Mouse (Mus musculus) kidney, postnatal 14 days (tissue): ENCODE results near the gene Cables2.
"Not testable (repeated sequence)": the region's sequence is repeated elsewhere in the genome, so short reads cannot be mapped to it uniquely, and the experiment has no call there.

ENCODE experiments used
- DNase-seq: peaks from one replicate; pipeline ENCODE4 v3.0.0; 2022; ENCODE audit warnings: mixed read lengths

Cables2 gene

GRCm38 (mm10) chr2:180276851-180277259, 3.6 kb upstream of the Cables2 start:
- DNase-seq = no peak

DNA sequence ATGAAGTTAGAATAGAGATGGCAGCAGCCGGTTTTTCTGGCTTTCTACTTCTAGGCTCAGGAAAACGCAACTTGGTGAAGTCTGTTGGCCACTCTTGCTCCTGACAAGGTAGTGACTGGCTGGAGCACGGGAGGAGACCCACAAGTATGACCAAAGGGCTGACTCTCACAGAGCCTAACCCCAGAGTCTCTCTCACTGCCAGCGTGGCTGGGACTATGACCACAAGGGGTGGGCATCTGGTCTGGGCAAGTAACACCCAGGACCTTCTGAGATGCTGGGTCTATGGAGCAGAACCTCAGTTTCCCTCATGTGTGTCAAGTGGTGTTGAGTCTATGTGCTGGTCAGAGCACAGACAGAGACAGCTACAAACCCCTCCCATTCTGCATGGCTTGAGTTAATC, 3.1 kb upstream of the Cables2 start:
- no peak for DNase-seq

GRCm38 (mm10) chr2:180275836-180276235, 2.5 kb upstream of the Cables2 start:
- peak; percentile 87 for DNase-seq

DNA sequence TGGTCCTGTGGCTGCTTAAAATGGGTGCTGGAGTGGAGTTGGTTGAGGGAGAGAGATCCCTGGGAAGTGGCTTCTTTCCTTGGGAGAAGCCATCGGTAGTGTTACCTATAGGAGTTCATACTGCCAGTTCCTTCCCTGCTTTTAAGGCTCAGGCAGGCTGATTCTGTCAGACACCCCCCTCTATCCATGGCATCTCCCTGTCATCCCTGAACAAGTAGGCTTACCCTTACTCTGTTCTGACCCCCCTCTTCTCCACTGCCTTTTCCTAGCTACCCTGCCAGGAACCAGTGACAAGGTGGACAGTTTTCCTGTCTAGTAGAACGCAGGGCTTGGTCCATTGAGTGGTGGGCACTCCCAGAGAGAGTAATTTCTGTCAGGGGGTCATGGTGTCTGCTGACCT, 1.2 kb upstream of the Cables2 start:
- DNase-seq = no peak

- no peak for DNase-seq
Measured at GRCm38 (mm10) chr2:180272884-180273321, 393 bp downstream of the Cables2 start.

GRCm38 (mm10) chr2:180271804-180272395, 1.4 kb downstream of the Cables2 start:
- no peak for DNase-seq

GRCm38 (mm10) chr2:180270537-180271255, 2.6 kb downstream of the Cables2 start:
- DNase-seq = no peak

DNA sequence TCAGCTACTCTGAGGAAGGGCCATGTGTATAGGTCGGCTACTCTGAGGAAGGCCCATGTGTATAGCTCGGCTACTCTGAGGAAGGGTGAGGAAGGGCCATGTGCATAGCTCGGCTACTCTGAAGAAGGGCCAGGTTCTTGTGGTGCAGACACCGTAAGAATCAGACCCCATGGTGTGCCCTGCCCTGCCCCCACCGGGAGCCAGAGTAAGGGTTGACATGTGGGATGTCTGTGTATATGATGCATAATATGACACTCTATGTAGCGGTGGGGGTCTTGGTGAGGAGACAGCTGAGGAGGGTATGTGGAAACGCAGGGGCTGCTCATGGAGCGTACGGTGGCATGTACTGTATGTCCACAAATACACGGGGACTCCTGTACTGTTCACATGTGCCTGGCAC, 4.0 kb downstream of the Cables2 start:
- DNase-seq = no peak

DNA sequence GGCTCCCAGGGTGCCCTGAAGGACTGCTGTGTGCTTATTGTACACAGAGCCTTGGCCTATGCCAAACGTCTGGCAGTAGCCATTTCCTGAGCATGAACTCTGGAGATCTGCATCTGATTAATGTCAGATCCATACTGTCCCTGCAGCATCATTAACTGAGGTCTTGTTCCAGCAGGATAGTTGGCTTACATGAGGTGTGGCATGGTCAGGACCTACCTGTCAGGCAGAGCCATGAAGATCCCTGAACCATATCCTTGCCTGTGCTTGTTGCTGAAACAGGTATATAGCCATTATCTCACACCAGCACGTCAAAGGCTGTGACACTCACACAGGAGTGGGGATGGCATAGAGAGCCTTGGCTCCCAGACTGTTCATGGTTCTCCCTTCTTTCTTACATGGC, 5.3 kb downstream of the Cables2 start:
- no peak for DNase-seq

GRCm38 (mm10) chr2:180262891-180263290, 10.4 kb downstream of the Cables2 start:
- DNase-seq = no peak

DNA sequence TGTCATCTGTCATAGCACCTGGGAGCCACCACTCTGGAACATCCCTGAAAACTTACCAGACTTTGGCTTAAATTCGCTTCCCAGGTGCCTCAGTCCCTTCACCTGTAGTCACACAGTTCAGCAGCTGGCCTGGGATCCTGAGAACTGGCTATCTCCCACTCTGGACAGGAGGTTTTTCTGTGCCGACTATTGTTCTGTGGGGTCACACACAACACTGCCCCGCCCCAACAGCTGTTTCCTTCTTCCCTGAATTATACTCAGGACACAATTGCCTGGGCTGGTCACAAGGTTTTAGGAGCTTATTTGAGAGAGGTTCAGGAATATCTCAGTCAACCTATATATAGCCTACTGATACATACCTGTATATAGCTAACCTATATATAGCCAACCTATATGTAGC, 10.9 kb downstream of the Cables2 start:
- peak; percentile 62 for DNase-seq

DNA sequence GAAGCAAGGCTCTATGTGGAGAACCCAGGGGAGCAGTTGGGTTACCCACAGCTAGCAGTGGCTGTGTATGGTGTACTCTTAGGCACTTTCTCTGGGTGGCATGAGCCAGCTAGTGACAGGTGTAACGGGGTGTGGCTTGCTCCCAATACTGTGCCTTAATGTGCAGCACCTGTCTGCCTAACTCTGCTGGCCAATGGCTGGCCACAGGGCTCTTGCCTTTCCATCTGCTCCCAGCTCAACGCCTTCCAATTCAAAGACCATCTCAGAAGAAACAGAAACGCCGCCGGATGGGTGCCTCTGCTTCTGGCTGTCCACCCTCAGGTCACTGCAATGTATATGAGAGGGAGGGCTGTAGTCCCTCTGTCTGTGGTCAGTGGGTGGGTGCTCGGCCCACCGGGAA, 11.4 kb downstream of the Cables2 start:
- DNase-seq = no peak

DNA sequence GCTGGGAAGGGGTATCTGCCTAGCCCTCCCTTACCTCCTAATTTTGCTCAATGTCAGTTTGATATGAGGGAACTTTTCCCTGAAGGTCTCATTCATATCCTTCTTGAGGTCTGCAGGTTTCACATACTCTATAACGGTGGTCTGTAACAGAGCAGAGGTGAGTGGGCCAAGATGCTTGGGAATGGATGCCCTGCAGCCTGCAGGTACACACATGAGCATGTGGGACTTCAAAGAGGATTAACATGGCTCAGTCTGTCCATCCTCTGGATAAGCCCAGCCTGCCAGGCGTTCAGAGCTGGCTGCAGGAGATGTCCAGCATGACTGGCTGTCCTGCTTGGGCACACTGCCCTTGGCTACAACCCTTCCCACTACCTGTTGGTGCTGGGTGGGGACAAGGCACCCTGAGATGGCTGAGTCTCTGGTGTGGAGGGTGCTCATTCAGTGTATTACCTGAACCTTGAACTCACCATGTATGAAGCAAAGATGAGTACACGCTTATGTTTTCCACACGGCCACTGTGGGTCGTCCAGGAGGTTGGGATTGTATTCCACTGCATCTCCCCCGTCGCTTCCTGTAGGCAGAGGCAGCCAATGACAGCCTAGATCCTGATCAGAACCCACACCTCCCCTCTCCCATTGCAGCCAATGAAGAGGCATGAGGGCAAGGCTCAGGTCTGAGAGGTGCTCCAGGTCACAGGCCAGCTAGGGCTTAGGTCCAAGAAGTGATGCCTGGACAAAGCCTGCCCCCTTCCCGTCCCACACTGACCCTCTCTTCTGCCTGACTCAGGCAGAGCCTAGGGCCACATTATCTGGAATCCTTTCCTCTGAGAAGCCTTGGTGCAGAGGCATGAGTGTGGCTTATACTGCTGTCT, 12.5 kb downstream of the Cables2 start:
- no peak for DNase-seq

DNA sequence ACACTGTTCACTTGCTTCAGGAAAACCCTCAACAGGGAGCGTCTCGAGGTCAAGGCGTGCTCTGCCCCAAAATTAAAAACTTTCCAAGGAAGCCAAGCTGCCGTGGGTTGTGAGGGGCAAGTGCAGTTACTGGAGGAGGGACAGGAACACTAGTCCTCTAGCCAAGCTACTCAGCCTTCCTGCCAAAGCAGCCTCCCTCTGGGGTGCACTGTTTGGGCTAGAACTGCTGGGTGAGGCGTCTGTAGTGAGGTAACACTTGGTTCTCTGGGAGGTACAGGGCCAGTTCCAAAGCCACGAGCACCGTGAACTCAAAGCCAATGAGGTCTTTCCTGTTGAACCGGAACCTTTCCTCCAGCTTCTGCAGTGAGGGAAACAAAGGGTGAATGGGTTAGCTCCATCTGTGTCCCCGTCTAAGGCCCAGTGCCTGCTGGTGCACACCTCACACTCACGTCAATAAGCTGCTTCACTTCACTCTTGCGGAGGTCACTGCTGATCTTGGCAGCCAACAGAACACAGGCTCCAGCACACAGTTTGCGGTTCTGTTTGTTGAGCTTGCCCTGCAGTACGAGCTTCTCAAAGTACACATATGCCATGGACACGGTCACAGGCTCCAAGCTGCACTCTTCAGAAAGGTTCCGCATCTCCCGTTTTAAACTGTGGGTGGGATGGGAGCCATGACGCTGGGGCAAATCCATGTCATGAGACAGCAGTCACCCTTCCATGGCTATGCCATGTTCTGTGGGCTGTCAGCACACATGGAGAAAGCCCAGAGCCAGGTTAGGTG, 13.3 kb downstream of the Cables2 start:
- DNase-seq = not testable (repeated sequence)

GRCm38 (mm10) chr2:180258951-180259484, 14.3 kb downstream of the Cables2 start:
- not testable (repeated sequence) for DNase-seq

- DNase-seq = no peak
Measured at GRCm38 (mm10) chr2:180257963-180258865, 15.1 kb downstream of the Cables2 start.

GRCm38 (mm10) chr2:180257001-180257521, 16.2 kb downstream of the Cables2 start, which contains the start of gene Rps21:
Gene Rps21, plus strand, starts transcription at chr2:180257377.
- DNase-seq = peak; percentile 99

- no peak for DNase-seq
Measured at GRCm38 (mm10) chr2:180256296-180257000, 16.8 kb downstream of the Cables2 start.

- DNase-seq = no peak
Measured at GRCm38 (mm10) chr2:180255701-180256100, 17.6 kb downstream of the Cables2 start.
